In genomic region chr6:84318774-84319173, GRCm38 (mm10) we compare ENCODE assay signal across 8 mouse cellular contexts.
DNase-seq lines count a peak whose midpoint lies in the region; ATAC-seq and TF ChIP-seq lines count a peak whose summit lies in the region.

No protein-coding gene starts in this region.

- H3K27me3 ChIP-seq in thymus, adult 2 months (ENCODE audit: control insufficient read depth, insufficient read depth, low read length), result no peaks in the 10 kb centered on the region

- H3K4me1 ChIP-seq in thymus, adult 2 months (replicated peaks; ENCODE audit: control insufficient read depth, insufficient read depth, low read length), result no peaks in the 10 kb centered on the region

- no peak for TF ChIP-seq POLR2A in thymus, adult 2 months (IDR thresholded peaks at IDR 0.05; ENCODE audit: control insufficient read depth, extremely low read depth, insufficient read depth, low read length, poor library complexity)

- H3K27ac ChIP-seq in thymus, adult 2 months (ENCODE audit: control insufficient read depth, insufficient read depth, low read length), result no peak overlapping the region

- intact Hi-C loops in gastrocnemius, postnatal 36 days (cut with DNase I), result loop anchor here (5.0 kb wide), 1 partner anchor 221 kb away; no protein-coding TSS in a partner anchor

- no peaks in the 10 kb centered on the region for H3K36me3 ChIP-seq in thymus, adult 2 months (ENCODE audit: control insufficient read depth, insufficient read depth, low read length)

- peak; percentile 36 for DNase-seq in gastrocnemius, adult 18-20 months (ENCODE audit: low spot score)
- DNase-seq in gastrocnemius, postnatal 36 days, result no peak
- peak; percentile 93 for DNase-seq in brain, adult 2 months (ENCODE audit: low read depth, low spot score)
- DNase-seq in layer of hippocampus, postnatal 25 days (ENCODE audit: extremely low spot score in 1 of 2, low spot score in 1 of 2), result peak; percentile 50 to 53
- DNase-seq in right cerebral cortex, adult 2 months (ENCODE audit: low spot score in 2 of 2), result peak; percentile 44 to 54
- DNase-seq in thymus, adult 2 months, result no peak

- no peak for TF ChIP-seq CTCF in thymus, adult 2 months (IDR thresholded peaks at IDR 0.05; ENCODE audit: borderline replicate concordance, control insufficient read depth, extremely low read depth, insufficient read depth, low read length, poor library complexity)

- ATAC-seq in frontal cortex, adult (ENCODE audit: low TSS enrichment), result peak; percentile 76
- no peak for ATAC-seq in activated CD4-positive, CD25-positive, alpha-beta regulatory T cell, adult 4 months

- 84% methylated on average over 4 of the region's 4 CpGs for WGBS in thymus, adult 2 months

- no peak overlapping the region for H3K4me3 ChIP-seq in thymus, adult 2 months (ENCODE audit: control insufficient read depth, insufficient read depth, low read length)

Comparison
In these comparisons a context has a peak if more than half of its experiments do, and no peak if none do; other contexts are left out.
1. DNase-seq: peak in gastrocnemius, adult 18-20 months (single experiment), brain, adult 2 months (single experiment), layer of hippocampus, postnatal 25 days (2 of 2) and right cerebral cortex, adult 2 months (2 of 2); none in gastrocnemius, postnatal 36 days (0 of 2) and thymus, adult 2 months (single experiment).